Mouse (Mus musculus) inflammation-experienced regulatory T-cells, adult 16 weeks (primary cell): ENCODE results near the gene Olfr294. TPM values are rescaled to one million over a fixed set of nuclear protein-coding genes. Genes with fewer than 3 reads are reported as not detected.

ENCODE experiments used
- polyA plus RNA-seq: library from polyadenylated mRNA; unstranded; fragments of 100-300 nt; shearing (Covaris generic); gene quantifications from one replicate; pipeline ENCODE4 v1.2.1, GENCODE M21; 2017

Gene Olfr294
- polyA plus RNA-seq = not detected

GRCm38 (mm10) chr7:86616543-86616942 lies at the start of gene Olfr294:
Gene Olfr294, minus strand, starts transcription at chr7:86616643.

GRCm38 (mm10) chr7:86648761-86649160 lies 32.3 kb upstream of the Olfr294 start, which contains the start of gene Olfr293:
Gene Olfr293, plus strand, starts transcription at chr7:86649061.

GRCm38 (mm10) chr7:86583562-86583961 lies 32.9 kb downstream of the Olfr294 start, which contains the start of gene Olfr295:
Gene Olfr295, plus strand, starts transcription at chr7:86583862.

Other genes starting within 250 kb of the Olfr294 start
- not detected for gene Olfr305, start 249.7 kb downstream of the Olfr294 start, polyA plus RNA-seq
- not detected for gene Olfr304, start 230.0 kb downstream of the Olfr294 start, polyA plus RNA-seq
- not detected for gene Olfr303, start 218.9 kb downstream of the Olfr294 start, polyA plus RNA-seq
- gene Olfr301, start 212.8 kb downstream of the Olfr294 start, polyA plus RNA-seq = not detected
- gene Olfr299, start 156.7 kb downstream of the Olfr294 start, polyA plus RNA-seq = not detected
- gene Olfr298, start 124.2 kb downstream of the Olfr294 start, polyA plus RNA-seq = not detected
- gene Olfr297, start 96.7 kb downstream of the Olfr294 start, polyA plus RNA-seq = not detected
- gene Olfr295, start 32.8 kb downstream of the Olfr294 start, polyA plus RNA-seq = not detected
- not detected for gene Olfr293, start 32.4 kb upstream of the Olfr294 start, polyA plus RNA-seq
- gene Olfr292, start 71.7 kb upstream of the Olfr294 start, polyA plus RNA-seq = not detected
- not detected for gene Folh1, start 159.3 kb upstream of the Olfr294 start, polyA plus RNA-seq
- gene Vmn2r77, start 178.4 kb upstream of the Olfr294 start, polyA plus RNA-seq = 0.09 TPM